Mouse (Mus musculus) inflammation-experienced regulatory T-cells, adult 16 weeks (primary cell): ENCODE measurements around the gene Vmn2r96. TPM values are rescaled to one million over a fixed set of nuclear protein-coding genes. Genes with fewer than 3 reads are reported as not detected.

Experiments used
- polyA plus RNA-seq: library from polyadenylated mRNA; unstranded; fragments of 100-300 nt; shearing (Covaris generic); gene quantifications from one replicate; pipeline ENCODE4 v1.2.1, GENCODE M21; 2017

The Vmn2r96 gene
- 1.5 TPM for polyA plus RNA-seq

DNA sequence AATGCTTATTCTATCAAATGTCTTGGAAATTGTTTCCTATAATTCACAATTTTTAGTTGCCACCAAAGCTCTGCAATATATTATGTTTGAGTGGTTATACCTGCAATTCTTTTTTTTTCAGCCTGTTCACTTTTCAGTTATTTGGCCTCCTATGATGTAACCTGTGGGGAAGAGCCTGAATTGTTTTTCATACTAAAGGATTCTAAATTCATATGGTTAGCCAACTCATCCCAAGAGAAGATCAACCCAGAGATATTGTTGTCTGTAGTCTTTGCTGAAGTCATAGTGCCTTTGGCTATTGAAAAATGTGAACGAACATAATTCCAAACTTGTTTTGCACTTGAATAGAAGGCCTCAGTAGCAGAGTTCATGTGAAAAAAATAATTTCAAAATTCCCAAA, at the start of gene Vmn2r96:
Vmn2r96 (plus strand) TSS at position 301 of the 400 bp plus-strand sequence.

Other genes starting within 250 kb of the Vmn2r96 start
- gene Vmn2r95, start 149.1 kb upstream of the Vmn2r96 start, polyA plus RNA-seq, result not detected